Mouse (Mus musculus) ES-Bruce4 (cell line): Measurements from ENCODE around the gene Ly6g6f. TPM values are rescaled to one million over a fixed set of nuclear protein-coding genes. Genes with fewer than 3 reads are reported as not detected.

Experiments used
- H3K27ac ChIP-seq: 2 replicates; pipeline ENCODE4 v1.5.1; 2012; ENCODE audit warnings: low read length, inconsistent platforms; ENCODE audit not compliant: insufficient read depth
- H3K27me3 ChIP-seq: 2 replicates; pipeline ENCODE4 v1.6.1; 2012; ENCODE audit warnings: mild to moderate bottlenecking, low read length, inconsistent platforms; ENCODE audit not compliant: control insufficient read depth, poor library complexity, insufficient read depth, severe bottlenecking
- H3K36me3 ChIP-seq: 2 replicates; pipeline ENCODE4 v1.6.1; 2012; ENCODE audit warnings: inconsistent platforms, mild to moderate bottlenecking, low read length, moderate library complexity; ENCODE audit not compliant: control insufficient read depth, poor library complexity, insufficient read depth, severe bottlenecking
- H3K4me1 ChIP-seq: one replicate; pipeline ENCODE4 v1.8.1; 2011; ENCODE audit warnings: low read length; ENCODE audit not compliant: control insufficient read depth, insufficient read depth
- H3K4me3 ChIP-seq: 2 replicates; pipeline ENCODE4 v1.5.1; 2011; ENCODE audit warnings: low read depth, mild to moderate bottlenecking, low read length
- H3K9ac ChIP-seq: 2 replicates; pipeline ENCODE4 v1.6.1; 2012; ENCODE audit warnings: low read depth, mild to moderate bottlenecking, inconsistent platforms; ENCODE audit not compliant: poor library complexity, severe bottlenecking
- H3K9me3 ChIP-seq: replicated peaks from 2 replicates; pipeline ENCODE4 v1.6.1; 2012; ENCODE audit warnings: mild to moderate bottlenecking, low read length, inconsistent platforms; ENCODE audit not compliant: control insufficient read depth, poor library complexity, insufficient read depth, severe bottlenecking
- CTCF ChIP-seq: IDR thresholded peaks from one replicate; pipeline ENCODE4 v1.8.1; 2011; ENCODE audit warnings: low read depth, low read length
- EP300 ChIP-seq: IDR thresholded peaks from 2 replicates; pipeline ENCODE4 v1.6.1; 2011; ENCODE audit warnings: low read depth, low read length; ENCODE audit not compliant: insufficient read depth
- POLR2A ChIP-seq: IDR thresholded peaks from one replicate; pipeline ENCODE4 v1.8.1; 2011; ENCODE audit warnings: low read length; ENCODE audit not compliant: insufficient read depth
- polyA plus RNA-seq: library from polyadenylated mRNA; stranded (reverse); fragments of >200 nt; gene quantifications from 2 replicates; pipeline ENCODE4 v1.2.4, GENCODE M21; 2011; ENCODE audit warnings: low read depth; ENCODE audit not compliant: missing spikeins, insufficient read depth, insufficient read length

Gene Ly6g6f
- polyA plus RNA-seq = not detected in 2 replicates

DNA sequence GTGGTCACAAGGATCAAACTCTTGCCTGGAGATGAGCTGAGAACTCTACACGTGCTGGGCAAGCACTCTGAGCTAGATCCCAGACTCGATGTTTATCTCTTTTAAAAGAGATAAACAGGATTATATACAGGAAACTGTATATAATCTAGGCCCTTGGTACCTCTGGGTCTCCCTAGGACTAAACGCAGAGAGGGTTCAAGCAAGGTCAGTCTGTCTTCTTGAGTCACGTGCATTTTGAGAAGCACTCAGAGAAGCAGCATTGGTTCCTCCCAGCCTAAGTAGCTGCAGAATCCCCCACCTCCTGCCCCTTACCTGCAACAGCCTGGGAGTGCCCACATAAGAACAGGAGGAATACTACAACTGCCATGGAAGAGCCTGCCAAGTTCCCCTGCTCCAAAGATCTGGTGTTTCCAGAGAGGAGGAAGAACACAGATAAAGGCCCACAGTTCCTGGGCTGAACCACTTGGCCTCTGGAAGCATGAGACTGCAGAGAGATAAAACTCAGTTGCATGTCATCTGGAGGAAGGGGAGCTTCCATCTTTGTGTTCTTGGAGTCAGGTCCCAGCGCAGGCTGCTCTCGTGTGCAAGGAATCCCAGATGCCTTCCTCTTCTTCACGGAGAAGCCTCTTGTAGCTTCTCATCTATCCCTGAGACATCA, at the start of gene Ly6g6f:
TSS of gene Ly6g6f (minus strand) at position 403 of the 658 bp plus-strand sequence.
- TF ChIP-seq CTCF (no peak), EP300 (no peak), POLR2A (no peak)
- no peak within 1 kb of the TSS for H3K9ac ChIP-seq
- H3K27me3 ChIP-seq = no peaks in the 10 kb centered on the region
- no peak within 1 kb of the TSS for H3K4me3 ChIP-seq
- no peak within 1 kb of the TSS for H3K27ac ChIP-seq
- H3K36me3 ChIP-seq = no peaks in the 10 kb centered on the region
- H3K9me3 ChIP-seq = no peaks in the 10 kb centered on the region
- H3K4me1 ChIP-seq = no peaks in the 10 kb centered on the region

DNA sequence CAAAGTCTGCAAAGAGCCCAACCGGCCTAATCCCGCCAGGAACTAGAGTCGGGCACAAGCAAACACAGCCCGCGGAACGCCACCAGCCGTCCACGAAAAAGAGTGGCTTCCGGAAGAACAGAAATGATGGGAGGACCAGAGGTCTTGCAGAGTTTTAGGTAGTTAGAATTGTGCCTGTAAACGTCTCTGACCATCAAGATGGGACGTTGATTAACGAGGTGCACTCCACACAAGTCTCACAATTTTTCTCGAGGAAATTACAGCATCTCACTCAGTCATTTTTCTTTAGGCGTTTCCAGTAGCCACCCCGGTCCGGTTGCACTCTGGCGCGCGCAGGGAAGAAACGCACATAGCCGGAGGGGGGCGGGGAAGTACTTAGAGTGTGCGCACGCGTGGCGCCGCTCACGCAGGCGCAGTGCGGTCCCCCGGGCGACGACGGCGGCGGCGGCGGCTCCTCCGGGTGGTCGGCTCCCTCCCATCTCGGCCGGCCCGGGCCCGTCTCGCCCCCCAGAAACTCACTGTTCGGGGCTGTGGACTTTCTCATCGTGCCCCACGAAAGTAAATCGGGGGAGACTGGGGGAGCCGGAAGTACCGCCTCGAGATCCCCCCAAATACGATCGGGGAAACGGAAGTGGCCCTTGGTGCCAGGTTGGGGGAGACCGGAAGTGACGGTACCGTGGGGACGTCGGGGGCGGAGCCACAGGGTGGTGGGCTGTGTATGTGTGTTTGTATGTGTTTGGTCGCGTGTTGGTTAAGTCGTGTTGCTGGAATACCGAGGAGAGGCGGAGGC, 49.6 kb upstream of the Ly6g6f start, which contains the start of gene Bag6:
TSS of gene Bag6 (plus strand) at position 378 of the 790 bp plus-strand sequence.
- no peaks in the 10 kb centered on the region for H3K27me3 ChIP-seq
- peak within 1 kb of the TSS; percentile 80 for H3K27ac ChIP-seq
- no peaks in the 10 kb centered on the region for H3K9me3 ChIP-seq
- TF ChIP-seq EP300 = 0 out of 2 replicates have a peak, but pooled peaks have one; percentile 19
- no peak for TF ChIP-seq CTCF
- TF ChIP-seq POLR2A = no peak
- peak within 1 kb of the TSS; percentile 82 for H3K4me3 ChIP-seq
- H3K36me3 ChIP-seq = peaks cover 14% of the 10 kb centered on the region
- peak within 1 kb of the TSS; percentile 73 for H3K9ac ChIP-seq
- H3K4me1 ChIP-seq = peaks cover 1% of the 10 kb centered on the region

DNA sequence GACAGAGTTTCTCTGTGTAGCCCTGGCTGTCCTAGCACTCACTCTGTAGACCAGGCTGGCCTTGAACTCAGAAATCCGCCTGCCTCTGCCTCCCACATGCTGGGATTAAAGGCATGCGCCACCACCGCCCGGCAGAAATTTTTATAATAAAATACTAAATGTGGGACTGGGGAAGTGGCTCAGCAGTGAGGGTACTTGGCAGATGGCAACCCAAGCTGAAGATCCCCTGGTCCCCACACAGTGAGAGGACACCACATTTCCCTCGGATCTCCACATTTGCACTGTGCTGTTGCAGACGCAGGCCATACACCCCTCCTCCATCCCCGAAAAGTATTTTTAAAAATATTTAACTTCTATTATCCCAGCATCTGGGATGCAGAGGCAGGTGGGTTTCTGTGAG, 48.1 kb upstream of the Ly6g6f start:
- H3K4me3 ChIP-seq = no peak overlapping the region
- no peak overlapping the region for H3K9ac ChIP-seq
- no peaks in the 10 kb centered on the region for H3K9me3 ChIP-seq
- H3K4me1 ChIP-seq = peaks cover 1% of the 10 kb centered on the region
- no peaks in the 10 kb centered on the region for H3K27me3 ChIP-seq
- H3K36me3 ChIP-seq = peaks cover 4% of the 10 kb centered on the region
- TF ChIP-seq EP300 (no peak), CTCF (no peak), POLR2A (no peak)
- H3K27ac ChIP-seq = no peak overlapping the region

DNA sequence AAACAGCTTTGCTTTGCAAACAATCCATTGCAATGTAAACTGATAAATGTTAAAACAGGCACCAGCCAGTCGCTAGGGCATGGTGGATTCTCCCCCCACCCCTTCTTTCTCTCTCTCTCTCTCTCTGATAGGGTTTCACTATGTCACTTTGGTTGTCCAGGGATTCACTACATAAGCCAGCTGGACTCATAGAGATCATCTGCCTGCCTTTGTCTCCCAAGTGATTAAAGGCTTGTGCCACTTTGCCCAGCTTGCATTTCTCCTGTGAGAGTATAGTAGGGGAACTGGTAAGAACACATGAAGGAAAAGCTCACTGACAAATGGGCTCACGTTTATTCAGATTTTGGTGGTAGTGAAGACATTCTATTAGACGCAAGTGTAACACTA, 46.8 kb upstream of the Ly6g6f start:
- H3K27me3 ChIP-seq = no peaks in the 10 kb centered on the region
- TF ChIP-seq EP300 (no peak), POLR2A (no peak), CTCF (no peak)

DNA sequence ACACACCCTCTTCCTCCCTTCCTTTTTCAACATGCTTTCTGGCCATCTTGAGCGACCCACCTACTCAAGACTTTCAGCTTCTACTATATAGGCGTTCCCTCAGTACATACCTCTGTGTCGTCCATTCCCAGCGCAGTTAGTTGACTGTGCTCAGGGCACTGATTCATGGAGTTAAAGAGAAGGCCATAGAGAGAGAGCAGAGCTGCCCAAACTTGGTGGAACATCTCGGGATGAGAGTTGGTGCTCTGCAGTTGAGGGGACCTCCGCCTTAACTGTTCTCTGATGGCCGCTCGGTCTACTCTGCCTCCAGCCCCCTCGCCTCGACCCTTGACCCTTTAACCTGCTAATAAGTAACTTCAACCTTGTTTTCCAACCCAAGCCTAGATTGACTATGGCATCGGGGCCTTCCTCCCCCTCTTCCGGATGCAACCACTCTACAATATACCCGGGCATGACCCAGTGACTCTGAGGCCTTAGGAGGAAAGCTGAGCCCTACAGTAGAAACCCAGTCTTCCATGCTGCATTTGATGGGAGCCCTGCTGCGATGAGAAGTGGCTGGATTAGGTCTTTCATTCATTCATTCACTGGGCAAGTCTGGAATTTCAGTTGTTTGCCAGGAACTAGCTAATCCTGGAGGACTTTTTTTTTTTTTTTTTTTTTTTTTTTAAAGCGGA, 46.2 kb upstream of the Ly6g6f start, which contains the start of gene Apom:
TSS of gene Apom (minus strand) at position 551 of the 674 bp plus-strand sequence.
- Histone ChIP-seq H3K9ac (no peak within 1 kb of the TSS), H3K4me3 (no peak within 1 kb of the TSS), H3K9me3 (no peaks in the 10 kb centered on the region), H3K36me3 (no peaks in the 10 kb centered on the region), H3K4me1 (peaks cover under 1% of the 10 kb centered on the region), H3K27ac (no peak within 1 kb of the TSS), H3K27me3 (no peaks in the 10 kb centered on the region)
- TF ChIP-seq POLR2A = no peak
- TF ChIP-seq CTCF = no peak
- no peak for TF ChIP-seq EP300

More for the DNA sequence above, 46.8 kb upstream of the Ly6g6f start:
- Histone ChIP-seq H3K4me3 (no peak overlapping the region), H3K9ac (no peak overlapping the region), H3K9me3 (no peaks in the 10 kb centered on the region), H3K36me3 (no peaks in the 10 kb centered on the region), H3K27ac (no peak overlapping the region), H3K4me1 (peaks cover 1% of the 10 kb centered on the region)
